Mouse (Mus musculus): ENCODE data around the gene Tapbp.

GRCm38 (mm10) chr17:33968927-33969326 lies 53.2 kb downstream of the Tapbp start:
- TF ChIP-seq CTCF (IDR thresholded peaks at IDR 0.05; ENCODE audit: insufficient read depth, low read length) (no peak), POLR2A (IDR thresholded peaks at IDR 0.05; ENCODE audit: borderline replicate concordance, extremely low read depth, low read depth, low read length) (no peak)
